19 mouse cellular contexts compared by ENCODE assay signal in the genomic region with DNA sequence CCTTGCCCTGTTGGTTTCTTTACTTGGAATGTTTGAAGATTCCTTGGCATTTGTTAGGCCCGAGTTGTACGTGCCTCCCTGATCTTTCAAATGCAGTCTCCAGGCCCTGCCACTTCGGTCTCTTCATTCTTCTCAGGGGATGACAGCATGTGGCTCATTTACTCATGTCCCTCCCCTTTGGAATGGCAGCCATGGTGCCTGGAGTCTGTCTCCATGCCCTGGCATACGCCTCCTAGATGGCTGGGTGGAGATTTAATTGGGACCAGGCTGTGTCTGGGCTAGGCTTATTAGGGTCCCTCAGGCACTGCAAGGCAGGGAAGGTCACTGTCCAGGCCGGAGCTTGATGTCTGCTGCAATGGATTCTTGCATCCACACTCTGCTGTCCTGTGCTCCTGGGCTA. TPM values are rescaled to one million over a fixed set of nuclear protein-coding genes. Genes with fewer than 3 reads are reported as not detected.
DNase-seq lines count a peak whose midpoint lies in the region; ATAC-seq and TF ChIP-seq lines count a peak whose summit lies in the region.
"Had no signal": no experiment of that assay in that cellular context is flagged by ENCODE, and none has a peak within 500 bp of the region (broad histone marks: within the 10 kb centered on the region; RNA-seq: fewer than 3 reads in every experiment).

No protein-coding gene starts in this region.

- H3K9me3 ChIP-seq in forebrain, postnatal 0 days (ENCODE audit: low read length) = no peaks in the 10 kb centered on the region
- no peaks in the 10 kb centered on the region for H3K9me3 ChIP-seq in forebrain, embryonic 12.5 days
- no peaks in the 10 kb centered on the region for H3K9me3 ChIP-seq in embryonic facial prominence, embryonic 15.5 days (replicated peaks)
- H3K9me3 ChIP-seq: forebrain, embryonic 13.5 days; heart, embryonic 13.5 days; hindbrain, embryonic 10.5 days; hindbrain, embryonic 15.5 days had no signal

- H3K4me3 ChIP-seq in forebrain, postnatal 0 days (ENCODE audit: low read depth, low read length) = no peak overlapping the region
- no peak overlapping the region for H3K4me3 ChIP-seq in forebrain, embryonic 12.5 days (replicated peaks)
- H3K4me3 ChIP-seq in embryonic facial prominence, embryonic 15.5 days (replicated peaks) = no peak overlapping the region
- H3K4me3 ChIP-seq: forebrain, embryonic 13.5 days; gastrocnemius, adult 2 months; heart, embryonic 13.5 days; hindbrain, embryonic 10.5 days; hindbrain, embryonic 15.5 days had no signal

- H3K4me1 ChIP-seq in forebrain, postnatal 0 days (ENCODE audit: insufficient read depth) = no peaks in the 10 kb centered on the region
- H3K4me1 ChIP-seq in forebrain, embryonic 12.5 days = no peaks in the 10 kb centered on the region
- peaks cover 14% of the 10 kb centered on the region for H3K4me1 ChIP-seq in embryonic facial prominence, embryonic 15.5 days
- H3K4me1 ChIP-seq: hindbrain, embryonic 10.5 days; hindbrain, embryonic 15.5 days had no signal

- H3K9ac ChIP-seq in forebrain, postnatal 0 days = no peak overlapping the region
- H3K9ac ChIP-seq in forebrain, embryonic 12.5 days = no peak overlapping the region
- H3K9ac ChIP-seq in embryonic facial prominence, embryonic 15.5 days = no peak overlapping the region
- H3K9ac ChIP-seq: forebrain, embryonic 13.5 days; heart, embryonic 13.5 days; hindbrain, embryonic 15.5 days had no signal

- no peak overlapping the region for H3K27ac ChIP-seq in forebrain, postnatal 0 days (ENCODE audit: low read depth, low read length)
- H3K27ac ChIP-seq in forebrain, embryonic 12.5 days = no peak overlapping the region
- H3K27ac ChIP-seq in embryonic facial prominence, embryonic 15.5 days (replicated peaks) = peak overlapping the region; percentile 28; the same call in 1 of the 2 replicates
- H3K27ac ChIP-seq: forebrain, embryonic 13.5 days; heart, embryonic 13.5 days; hindbrain, embryonic 10.5 days; hindbrain, embryonic 15.5 days had no signal

- ATAC-seq in forebrain, postnatal 0 days = peak; percentile 25; the same call in 1 of the 2 replicates
- no peak for ATAC-seq in forebrain, embryonic 12.5 days (ENCODE audit: low FRiP score)
- ATAC-seq in embryonic facial prominence, embryonic 15.5 days (ENCODE audit: insufficient number of reproducible peaks, low FRiP score, low TSS enrichment, low read depth) = no peak
- ATAC-seq: forebrain, embryonic 13.5 days had no signal

- DNase-seq in forebrain, postnatal 0 days = no peak
- DNase-seq in retina, postnatal 1 day = peak; percentile 28
- no peak for DNase-seq in retina, embryonic 14.5 days (ENCODE audit: low spot score)
- DNase-seq in adrenal gland, postnatal 36 days = no peak
- DNase-seq in embryo, embryonic 9.5 days (ENCODE audit: extremely low spot score) = no peak
- DNase-seq: adrenal gland, adult 2 months; adrenal gland, postnatal 25 days; cerebellum, adult 8-10 months; cerebellum, postnatal 25 days; gastrocnemius, adult 2 months; gastrocnemius, postnatal 25 days; heart, postnatal 10 days; kidney, adult 11 months had no signal

- no peaks in the 10 kb centered on the region for H3K36me3 ChIP-seq in forebrain, postnatal 0 days (ENCODE audit: insufficient read depth)
- H3K36me3 ChIP-seq in forebrain, embryonic 12.5 days (replicated peaks) = no peaks in the 10 kb centered on the region
- no peaks in the 10 kb centered on the region for H3K36me3 ChIP-seq in embryonic facial prominence, embryonic 15.5 days
- H3K36me3 ChIP-seq: heart, embryonic 13.5 days; hindbrain, embryonic 10.5 days; hindbrain, embryonic 15.5 days had no signal

- no peak overlapping the region for H3K4me2 ChIP-seq in forebrain, postnatal 0 days (ENCODE audit: low read depth)
- no peak overlapping the region for H3K4me2 ChIP-seq in forebrain, embryonic 12.5 days
- H3K4me2 ChIP-seq in embryonic facial prominence, embryonic 15.5 days (replicated peaks) = no peak overlapping the region
- H3K4me2 ChIP-seq: forebrain, embryonic 13.5 days; heart, embryonic 13.5 days; hindbrain, embryonic 15.5 days had no signal

- no peaks in the 10 kb centered on the region for H3K27me3 ChIP-seq in forebrain, postnatal 0 days (ENCODE audit: insufficient read depth, low read length)
- H3K27me3 ChIP-seq in forebrain, embryonic 12.5 days = no peaks in the 10 kb centered on the region
- no peaks in the 10 kb centered on the region for H3K27me3 ChIP-seq in embryonic facial prominence, embryonic 15.5 days
- H3K27me3 ChIP-seq: forebrain, embryonic 13.5 days; heart, embryonic 13.5 days; hindbrain, embryonic 15.5 days had no signal

- TF ChIP-seq CTCF in forebrain, postnatal 0 days (IDR thresholded peaks at IDR 0.05; ENCODE audit: low read depth) = no peak

- 59% methylated on average over 5 of the region's 5 CpGs for WGBS in forebrain, postnatal 0 days
- 68% methylated on average over 5 of the region's 5 CpGs for WGBS in forebrain, embryonic 12.5 days
- 38% methylated on average over 5 of the region's 5 CpGs for WGBS in embryonic facial prominence, embryonic 15.5 days

RNA-seq across cellular contexts. Expression of gene Snn, which starts 4.8 kb away (rescaled TPM):
- total RNA-seq in forebrain, postnatal 0 days (2014; rRNA removed) = 324 and 367 TPM in 2 replicates
- 179 and 198 TPM in 2 replicates for polyA plus RNA-seq in forebrain, postnatal 0 days (2015; fragmentation: Nextera tagmentation; extraction: Ambion mirVana)
- polyA plus RNA-seq in forebrain, embryonic 12.5 days (2016; fragmentation: Nextera tagmentation; extraction: Ambion mirVana) = 102 and 104 TPM in 2 replicates
- 43.4 and 44.4 TPM in 2 replicates for polyA plus RNA-seq in embryonic facial prominence, embryonic 15.5 days (2015; fragmentation: Nextera tagmentation; extraction: Ambion mirVana)
- total RNA-seq in adrenal gland, postnatal 36 days (2021) = 10 to 100 TPM; 13.8 to 14.4 TPM

RNA-seq across cellular contexts. Expression of gene Litaf, which starts 10.0 kb away (rescaled TPM):
- 11.4 and 16.9 TPM in 2 replicates for total RNA-seq in forebrain, postnatal 0 days (2014; rRNA removed)
- polyA plus RNA-seq in forebrain, postnatal 0 days (2015; fragmentation: Nextera tagmentation; extraction: Ambion mirVana) = 20.7 and 24.0 TPM in 2 replicates
- polyA plus RNA-seq in forebrain, embryonic 12.5 days (2016; fragmentation: Nextera tagmentation; extraction: Ambion mirVana) = 50.7 and 53.6 TPM in 2 replicates
- 107 and 110 TPM in 2 replicates for polyA plus RNA-seq in embryonic facial prominence, embryonic 15.5 days (2015; fragmentation: Nextera tagmentation; extraction: Ambion mirVana)
- total RNA-seq in adrenal gland, postnatal 36 days (2021) = 10 to 100 TPM; 47.4 to 51.1 TPM
